Mouse (Mus musculus) liver, embryonic 14.5 days (tissue): ENCODE measurements around the gene Kbtbd8. TPM values are rescaled to one million over a fixed set of nuclear protein-coding genes. Genes with fewer than 3 reads are reported as not detected.

Source experiments
- ATAC-seq: fragments of 200-750 bp; cut with Nextera tagmentation; 2 replicates; pipeline ENCODE4 v1.8.0; 2017; ENCODE audit warnings: moderate number of reproducible peaks, mild to moderate bottlenecking, moderate library complexity; ENCODE audit not compliant: insufficient read depth
- DNase-seq, 3 experiments: peaks; one replicate each; pipeline ENCODE4 v3.0.0-alpha.2; 2012 to 2013; ENCODE audit warnings: low read depth in 3 of 3, low spot score in 3 of 3
- H3K27ac ChIP-seq: fragments of 300-500 bp; sonication (generic); 2 replicates; pipeline ENCODE4 v1.5.1; 2014; ENCODE audit warnings: moderate library complexity, mild to moderate bottlenecking, control low read depth, inconsistent platforms
- H3K27me3 ChIP-seq: fragments of 300-500 bp; sonication (generic); 2 replicates; pipeline ENCODE4 v1.6.1; 2014; ENCODE audit warnings: mild to moderate bottlenecking, low read length, moderate library complexity; ENCODE audit not compliant: control insufficient read depth, insufficient read depth
- H3K36me3 ChIP-seq: fragments of 300-500 bp; sonication (generic); replicated peaks from 2 replicates; pipeline ENCODE4 v1.6.1; 2014; ENCODE audit warnings: low read depth; ENCODE audit not compliant: control insufficient read depth, insufficient read depth
- H3K4me1 ChIP-seq, 2 experiments: fragments of 200-500 bp in 1 of 2; fragments of 300-500 bp in 1 of 2; sonication (generic) in 1 of 2; replicated peaks; 2 replicates each; pipeline ENCODE4 v1.6.1; 2012 to 2014; ENCODE audit warnings: antibody characterized with exemption in 1 of 2, inconsistent platforms in 1 of 2, low read length in 1 of 2; ENCODE audit not compliant: control insufficient read depth in 2 of 2, insufficient read depth in 2 of 2
- H3K4me2 ChIP-seq: fragments of 300-500 bp; sonication (generic); 2 replicates; pipeline ENCODE4 v1.6.1; 2014; ENCODE audit warnings: low read depth, mild to moderate bottlenecking, control low read depth, moderate library complexity
- H3K4me3 ChIP-seq, 2 experiments: fragments of 200-500 bp in 1 of 2; fragments of 300-500 bp in 1 of 2; sonication (generic) in 1 of 2; 2 replicates each; pipeline ENCODE4 v1.5.1; 2012 to 2014; ENCODE audit warnings: low read depth in 2 of 2, low read length in 2 of 2, mild to moderate bottlenecking in 2 of 2, control low read depth in 1 of 2, inconsistent platforms in 1 of 2, moderate library complexity in 1 of 2; ENCODE audit not compliant: insufficient read depth in 1 of 2
- H3K9ac ChIP-seq: fragments of 300-500 bp; sonication (generic); replicated peaks from 2 replicates; pipeline ENCODE4 v1.6.1; 2014; ENCODE audit warnings: mild to moderate bottlenecking, control low read depth, moderate library complexity
- H3K9me3 ChIP-seq: fragments of 300-500 bp; sonication (generic); 2 replicates; pipeline ENCODE4 v1.6.1; 2016; ENCODE audit warnings: low read length, mixed read lengths; ENCODE audit not compliant: control insufficient read depth
- CTCF ChIP-seq: IDR thresholded peaks from 2 replicates; pipeline ENCODE4 v1.5.1; 2016; ENCODE audit warnings: antibody characterized with exemption, low read depth, control low read depth
- EP300 ChIP-seq: IDR thresholded peaks from 2 replicates; pipeline ENCODE4 v1.6.1; 2016; ENCODE audit warnings: antibody characterized with exemption, low read depth
- WGBS: fragments of 180-500 bp; shearing (Covaris S2); extraction: QIAGEN DNeasy Blood & Tissue Kit; methylation state at CpG from one replicate; pipeline ENCODE4 v1.1.7; 2014; ENCODE audit not compliant: insufficient replicate concordance; 5-methylcytosine and 5-hydroxymethylcytosine counted together
- polyA plus RNA-seq, 2 experiments: library from polyadenylated mRNA; depleted of rRNA in 1 of 2; stranded (reverse) in 1 of 2; unstranded in 1 of 2; fragments of >200 nt; fragmentation: Nextera tagmentation in 1 of 2; extraction: Ambion mirVana in 1 of 2; gene quantifications; 2 replicates each; pipeline versions ENCODE4 v1.2.1 to v1.2.3; 2012 to 2014

The Kbtbd8 gene
- polyA plus RNA-seq, 2 experiments, result 2.4 to 5.4 TPM

- H3K4me3 ChIP-seq, result no peak overlapping the region
- H3K4me1 ChIP-seq, result no peaks in the 10 kb centered on the region
- H3K4me2 ChIP-seq, result no peak overlapping the region
- no peak for TF ChIP-seq CTCF
- no peak for TF ChIP-seq EP300
- H3K9ac ChIP-seq, result no peak overlapping the region
- no peak overlapping the region for H3K27ac ChIP-seq
- DNase-seq (no peak), ATAC-seq (no peak)
- 15% methylated on average over 2 of the region's 2 CpGs for whole genome bisulfite sequencing
- no peaks in the 10 kb centered on the region for H3K27me3 ChIP-seq
- H3K36me3 ChIP-seq, result no peaks in the 10 kb centered on the region
- no peaks in the 10 kb centered on the region for H3K9me3 ChIP-seq
These were observed 22.3 kb upstream of the Kbtbd8 start for GRCm38 (mm10) chr6:95094695-95095094.

GRCm38 (mm10) chr6:95098366-95099109 is 18.5 kb upstream of the Kbtbd8 start:
- no peaks in the 10 kb centered on the region for H3K4me1 ChIP-seq
- peak; percentile 94 for TF ChIP-seq CTCF
- no peak for TF ChIP-seq EP300
- no peak overlapping the region for H3K27ac ChIP-seq
- no peak overlapping the region for H3K9ac ChIP-seq
- no peaks in the 10 kb centered on the region for H3K9me3 ChIP-seq
- no peaks in the 10 kb centered on the region for H3K27me3 ChIP-seq
- H3K36me3 ChIP-seq, result no peaks in the 10 kb centered on the region
- no peak for ATAC-seq
- DNase-seq, result peak in 1 of 3 experiments; percentile 9
- H3K4me2 ChIP-seq, result no peak overlapping the region
- 16% methylated on average over 21 of the region's 21 CpGs for WGBS
- H3K4me3 ChIP-seq, result no peak overlapping the region

GRCm38 (mm10) chr6:95103706-95104105 is 13.3 kb upstream of the Kbtbd8 start:
- no peak overlapping the region for H3K27ac ChIP-seq
- H3K4me1 ChIP-seq, result no peaks in the 10 kb centered on the region
- no peak overlapping the region for H3K4me3 ChIP-seq
- no peaks in the 10 kb centered on the region for H3K9me3 ChIP-seq
- H3K9ac ChIP-seq, result no peak overlapping the region
- DNase-seq (no peak), ATAC-seq (no peak)
- no peak overlapping the region for H3K4me2 ChIP-seq
- no peak for TF ChIP-seq EP300
- no peak for TF ChIP-seq CTCF
- no peaks in the 10 kb centered on the region for H3K36me3 ChIP-seq
- 48% methylated on average over 3 of the region's 3 CpGs for WGBS
- H3K27me3 ChIP-seq, result no peaks in the 10 kb centered on the region

GRCm38 (mm10) chr6:95108437-95108836 is 8.6 kb upstream of the Kbtbd8 start:
- H3K36me3 ChIP-seq, result no peaks in the 10 kb centered on the region
- no peak for TF ChIP-seq CTCF
- TF ChIP-seq EP300, result no peak
- H3K4me3 ChIP-seq, result no peak overlapping the region
- no peaks in the 10 kb centered on the region for H3K4me1 ChIP-seq
- no peaks in the 10 kb centered on the region for H3K9me3 ChIP-seq
- no peak overlapping the region for H3K4me2 ChIP-seq
- H3K9ac ChIP-seq, result no peak overlapping the region
- no peaks in the 10 kb centered on the region for H3K27me3 ChIP-seq
- no peak overlapping the region for H3K27ac ChIP-seq
- DNase-seq, result no peak
- ATAC-seq, result no peak

GRCm38 (mm10) chr6:95109691-95110450 is 7.2 kb upstream of the Kbtbd8 start:
- no peaks in the 10 kb centered on the region for H3K9me3 ChIP-seq
- H3K27ac ChIP-seq, result no peak overlapping the region
- no peak overlapping the region for H3K4me3 ChIP-seq
- no peaks in the 10 kb centered on the region for H3K27me3 ChIP-seq
- WGBS, result 75% methylated on average over 6 of the region's 6 CpGs
- no peak for ATAC-seq
- H3K4me1 ChIP-seq, result no peaks in the 10 kb centered on the region
- H3K36me3 ChIP-seq, result no peaks in the 10 kb centered on the region
- H3K4me2 ChIP-seq, result no peak overlapping the region
- H3K9ac ChIP-seq, result no peak overlapping the region
- no peak for DNase-seq
- no peak for TF ChIP-seq CTCF
- TF ChIP-seq EP300, result no peak
